Mouse (Mus musculus) erythroblast, adult 5-6 weeks (primary cell): ENCODE results near the gene Lurap1. TPM values are rescaled to one million over a fixed set of nuclear protein-coding genes. Genes with fewer than 3 reads are reported as not detected.

Source experiments
- ATAC-seq: replicated peaks from 2 replicates; pipeline ENCODE4 v1.8.0; 2016; ENCODE audit warnings: moderate number of reproducible peaks, mild to moderate bottlenecking, moderate TSS enrichment, inconsistent platforms; ENCODE audit not compliant: poor library complexity, low FRiP score, severe bottlenecking
- total RNA-seq, 2 experiments: library from RNA; stranded (forward) in 1 of 2; stranded (reverse) in 1 of 2; fragments of 150-400 nt in 1 of 2; fragments of 200-764, 138-1000 nt in 1 of 2; gene quantifications; 2 replicates each; pipeline versions ENCODE4 v1.2.3 to v1.2.4; 2015 to 2017; ENCODE audit warnings: low replicate concordance in 2 of 2

Gene Lurap1
- total RNA-seq (2015; ENCODE audit: low replicate concordance) (not detected in 2 replicates), total RNA-seq (2017; ENCODE audit: low replicate concordance) (not detected in 2 replicates)

DNA sequence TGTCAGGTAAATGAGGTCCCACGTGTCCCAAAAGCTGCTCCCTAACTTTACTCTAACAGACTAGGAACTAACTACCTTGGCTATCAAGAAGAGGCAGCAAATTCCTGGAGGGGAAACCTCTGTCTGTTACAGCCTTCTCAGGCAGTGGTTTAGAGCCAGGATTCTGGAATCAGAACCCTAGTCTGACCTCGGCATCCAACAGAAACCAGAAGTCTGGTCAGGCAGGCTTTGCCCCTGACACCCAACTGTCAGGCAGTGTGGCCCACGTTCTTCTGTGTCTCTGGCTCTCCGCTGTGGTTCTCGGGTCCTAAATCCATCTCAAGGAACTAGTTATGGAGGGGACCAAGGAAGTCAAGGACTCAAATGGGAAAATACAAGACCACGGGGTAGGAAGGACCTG is at the start of gene Lurap1:
TSS of gene Lurap1 (minus strand) at position 101 of the 400 bp plus-strand sequence.
- ATAC-seq: no peak

DNA sequence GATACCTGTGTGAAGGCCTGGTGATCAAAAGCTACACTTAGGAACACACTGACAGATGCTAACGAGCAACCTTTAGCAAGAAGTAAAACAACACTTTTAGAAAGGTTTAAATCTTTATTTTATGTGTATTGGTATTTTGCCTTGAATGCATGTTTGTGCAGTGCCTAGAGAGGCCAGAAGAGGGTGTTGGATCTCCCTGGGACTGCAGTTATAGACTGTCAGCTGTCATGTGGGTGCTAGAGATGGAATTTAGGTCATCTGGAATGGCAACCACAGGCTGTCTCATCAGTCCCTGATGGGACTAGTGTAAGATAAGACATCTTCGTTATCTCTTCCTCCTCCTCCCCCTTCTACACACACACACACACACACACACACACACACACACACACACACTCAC is 47.3 kb upstream of the Lurap1 start:
- no peak for ATAC-seq

DNA sequence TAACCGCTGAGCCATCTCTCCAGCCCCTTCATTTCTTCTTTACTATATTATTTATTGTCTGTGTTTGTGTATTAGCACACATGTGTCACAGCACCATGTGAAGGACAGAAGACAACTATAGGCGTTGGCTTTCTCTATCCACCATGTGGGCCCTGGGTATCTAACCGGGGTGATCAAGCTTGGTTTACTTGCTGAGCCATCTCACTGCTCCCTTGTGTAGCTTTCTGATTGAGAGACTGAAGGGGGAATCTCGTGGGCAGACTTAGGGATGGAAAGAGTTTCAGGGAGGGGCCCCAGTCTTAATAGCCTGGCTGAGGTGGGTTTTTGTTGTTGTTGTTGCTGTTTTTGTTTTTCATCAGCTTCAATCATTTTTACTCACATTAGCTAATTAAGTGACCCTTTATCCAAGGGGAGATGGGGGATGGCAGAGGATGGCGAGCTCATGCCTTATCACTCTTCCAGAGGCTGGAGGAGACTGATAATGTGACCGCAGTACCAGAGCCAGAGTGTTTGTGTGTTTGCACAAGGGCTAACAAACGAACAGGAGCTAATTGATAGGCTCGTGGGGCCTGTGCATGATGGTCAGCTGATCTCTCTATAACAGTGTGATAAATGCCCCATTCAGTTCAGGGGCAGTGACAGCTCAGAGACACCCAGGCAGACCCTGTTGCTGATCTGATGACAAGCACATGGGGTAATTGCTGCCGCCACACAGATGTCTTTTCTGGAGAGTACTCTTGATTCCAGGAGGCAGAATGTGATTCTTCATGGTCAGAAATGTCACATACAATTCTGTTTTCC is 42.6 kb upstream of the Lurap1 start:
- ATAC-seq: peak; percentile 90

DNA sequence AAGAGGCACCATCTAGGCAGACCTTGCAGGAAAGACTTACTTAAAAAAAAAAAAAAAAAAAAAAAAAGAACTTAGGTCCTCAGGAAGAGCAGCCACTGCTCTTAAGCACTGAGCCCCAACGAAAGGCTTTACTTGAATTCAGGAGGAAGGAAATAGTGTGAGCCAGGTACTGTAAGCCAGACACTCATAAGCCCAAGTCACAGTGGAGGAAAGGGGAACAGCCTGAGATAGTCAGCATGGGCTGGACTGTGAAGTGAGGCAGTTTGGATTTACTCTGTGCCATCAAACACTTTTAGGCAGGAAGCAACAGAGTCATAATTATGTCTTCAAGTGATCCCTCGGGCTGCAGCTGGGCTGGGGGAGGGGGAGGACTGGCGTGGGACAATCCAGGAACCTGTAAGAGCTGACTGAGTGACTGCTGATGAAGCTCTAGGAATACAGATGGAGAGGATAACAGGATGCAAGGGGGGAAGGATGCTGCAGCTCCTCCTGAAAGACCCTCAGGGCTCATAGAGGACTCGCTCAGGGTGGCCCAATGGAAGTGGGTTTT is 41.2 kb upstream of the Lurap1 start:
- ATAC-seq: no peak

DNA sequence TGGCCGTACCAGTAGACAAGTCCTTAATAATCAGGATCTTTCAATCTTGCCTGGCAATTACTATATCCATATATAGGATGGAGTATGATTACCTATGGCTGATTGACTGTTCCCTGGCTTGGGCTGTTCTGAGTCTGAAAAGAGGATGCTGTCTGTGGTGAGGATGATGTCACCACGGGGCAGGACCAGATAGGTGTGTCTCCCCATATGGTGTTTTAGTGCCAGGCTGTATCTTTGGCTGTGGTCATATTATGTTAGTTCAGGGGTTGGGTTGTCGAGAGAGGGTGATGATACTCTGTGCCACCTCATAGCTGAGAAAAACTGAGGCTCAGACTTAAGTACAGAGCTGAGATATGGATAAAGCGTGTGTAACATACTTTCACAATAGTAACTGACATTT is 33.9 kb upstream of the Lurap1 start:
- no peak for ATAC-seq

DNA sequence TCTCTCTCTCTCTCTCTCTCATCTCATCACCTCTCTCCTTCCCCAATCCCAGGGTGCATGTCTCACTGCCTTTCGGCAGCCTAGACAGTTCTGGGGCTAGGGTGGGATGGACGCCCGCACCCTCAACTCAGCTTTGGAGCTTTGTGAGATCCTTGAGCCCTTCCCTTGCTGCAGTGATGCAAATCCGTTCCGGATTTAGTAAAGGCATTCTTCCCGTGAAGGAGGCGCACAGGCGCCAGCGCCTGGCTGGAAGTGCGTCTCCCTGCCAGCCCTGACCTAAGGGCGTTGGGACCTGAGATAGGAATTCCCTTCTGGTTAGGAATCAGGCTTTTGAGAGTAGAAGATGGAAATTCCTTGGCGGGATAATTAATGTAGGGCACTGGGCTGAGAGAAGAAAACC is 31.6 kb upstream of the Lurap1 start:
- ATAC-seq: no peak

DNA sequence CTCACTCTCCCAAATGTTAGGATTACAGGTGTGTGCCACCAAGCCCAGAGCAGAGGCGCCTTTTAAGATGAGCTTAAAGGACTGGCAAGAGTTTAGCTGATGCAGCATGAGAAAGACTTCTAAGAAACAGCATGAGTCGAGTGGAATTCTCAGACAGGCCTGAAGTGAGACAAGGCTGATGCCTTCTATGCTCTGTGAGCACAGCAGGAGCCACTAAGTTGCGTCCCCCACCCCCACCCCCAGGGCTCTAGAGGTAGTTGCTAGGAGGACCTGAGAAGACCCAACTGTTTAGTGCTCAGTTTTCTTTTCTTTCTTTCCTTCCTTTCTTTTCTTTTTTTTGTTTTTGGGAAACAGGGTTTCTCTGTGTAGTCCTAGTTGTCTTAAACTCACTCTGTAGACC is 30.9 kb upstream of the Lurap1 start:
- ATAC-seq: no peak

DNA sequence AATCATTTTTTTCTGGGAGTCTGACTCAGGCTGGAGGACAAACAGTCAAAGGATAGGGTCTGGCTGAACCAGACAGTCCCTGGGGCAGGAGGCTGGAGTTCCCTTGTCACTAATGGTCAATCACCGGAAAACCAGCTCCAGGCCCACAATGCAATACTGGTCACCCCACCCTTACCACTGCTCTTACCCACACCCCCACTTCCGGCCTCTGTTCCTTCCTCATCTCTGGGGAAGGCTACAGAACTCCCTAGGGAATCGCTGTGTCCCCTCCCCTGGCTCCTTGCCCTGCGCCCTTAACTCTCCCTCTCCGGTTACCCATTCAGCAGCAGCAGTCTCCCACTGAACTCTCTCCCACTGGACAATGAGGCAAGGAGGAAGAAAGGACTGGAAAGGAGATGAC is 26.0 kb upstream of the Lurap1 start:
- ATAC-seq: no peak

DNA sequence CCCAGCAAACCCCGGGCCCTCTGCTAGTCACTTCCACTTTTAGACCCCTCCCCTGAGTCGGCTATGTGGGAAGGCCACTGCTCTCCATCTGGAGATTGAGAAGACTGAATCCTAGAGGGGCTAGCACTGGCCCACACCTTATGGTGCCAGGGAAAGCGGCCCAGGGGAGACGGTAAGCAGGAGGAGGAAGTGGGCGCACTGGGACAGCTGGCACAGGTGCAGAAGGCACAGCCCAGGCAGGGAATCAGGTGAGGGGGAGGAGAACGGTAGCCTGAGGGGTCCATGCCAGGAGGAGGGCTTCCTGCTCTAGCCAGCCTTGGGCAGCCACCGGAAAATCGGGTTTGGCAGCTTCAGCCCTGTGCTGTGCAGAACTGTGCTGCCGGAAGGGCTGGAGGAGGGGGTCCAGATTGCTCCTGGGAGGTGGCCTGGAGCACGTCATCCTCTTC is 25.4 kb upstream of the Lurap1 start:
- 0 out of 2 replicates have a peak, but pooled peaks have one; percentile 27 for ATAC-seq

DNA sequence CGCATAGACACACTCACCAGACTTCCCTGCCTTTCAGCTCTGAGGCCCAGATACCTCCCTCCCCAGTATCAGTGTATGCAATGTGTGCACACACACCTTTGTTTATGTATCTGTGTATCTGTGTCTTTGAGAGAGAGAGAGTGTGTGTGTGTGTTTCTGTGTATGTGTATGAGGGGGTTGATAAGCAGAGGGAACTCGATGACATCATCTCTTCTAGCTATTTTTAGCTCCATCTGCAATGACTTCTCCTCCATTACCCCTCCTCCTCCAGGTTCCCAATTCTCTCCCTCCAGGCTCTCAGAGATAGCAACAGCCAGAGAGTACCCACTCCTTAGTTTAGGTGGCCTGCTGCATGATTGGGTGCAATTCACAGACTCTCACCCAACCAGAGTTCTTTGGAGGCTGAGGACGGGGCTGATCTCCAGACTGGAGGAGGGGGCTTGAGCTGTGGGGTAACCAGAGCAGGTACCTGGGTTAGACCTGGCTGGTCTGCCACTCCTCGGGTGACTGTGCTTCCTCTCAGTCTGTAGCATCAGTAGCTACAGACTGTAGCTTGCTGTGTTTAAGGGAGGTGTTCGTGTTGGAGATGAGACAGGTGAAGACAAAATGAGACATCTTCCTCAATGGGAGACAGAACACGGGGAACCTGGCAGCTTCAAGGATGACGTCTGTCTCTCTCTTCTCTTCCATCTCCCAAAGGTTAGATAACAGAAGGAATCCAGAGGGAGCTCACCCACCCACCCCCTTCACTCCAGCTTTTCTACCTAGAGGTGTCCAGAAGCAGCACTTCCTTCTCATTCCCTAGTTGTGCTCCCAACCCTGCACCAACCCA is 24.8 kb upstream of the Lurap1 start:
- 0 out of 2 replicates have a peak, but pooled peaks have one; percentile 16 for ATAC-seq

DNA sequence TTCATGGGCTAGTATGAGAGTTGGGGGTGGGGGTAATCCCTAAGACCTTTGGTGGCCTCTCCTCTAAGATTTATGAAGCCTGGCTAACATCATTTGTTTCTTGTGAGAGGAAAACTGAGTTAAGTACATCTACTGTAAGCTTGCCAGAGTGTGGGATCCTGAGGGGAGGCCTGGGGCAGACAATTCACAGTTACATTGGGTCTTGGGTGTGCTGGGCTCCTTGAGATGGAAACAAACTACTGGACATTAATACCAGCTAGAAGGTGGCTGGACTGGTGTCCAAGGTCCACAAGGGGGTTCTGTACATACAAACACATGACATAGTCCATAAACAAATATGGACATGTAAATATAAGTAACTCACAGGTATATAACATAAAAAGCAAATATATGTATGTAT is 24.0 kb upstream of the Lurap1 start:
- ATAC-seq: no peak

DNA sequence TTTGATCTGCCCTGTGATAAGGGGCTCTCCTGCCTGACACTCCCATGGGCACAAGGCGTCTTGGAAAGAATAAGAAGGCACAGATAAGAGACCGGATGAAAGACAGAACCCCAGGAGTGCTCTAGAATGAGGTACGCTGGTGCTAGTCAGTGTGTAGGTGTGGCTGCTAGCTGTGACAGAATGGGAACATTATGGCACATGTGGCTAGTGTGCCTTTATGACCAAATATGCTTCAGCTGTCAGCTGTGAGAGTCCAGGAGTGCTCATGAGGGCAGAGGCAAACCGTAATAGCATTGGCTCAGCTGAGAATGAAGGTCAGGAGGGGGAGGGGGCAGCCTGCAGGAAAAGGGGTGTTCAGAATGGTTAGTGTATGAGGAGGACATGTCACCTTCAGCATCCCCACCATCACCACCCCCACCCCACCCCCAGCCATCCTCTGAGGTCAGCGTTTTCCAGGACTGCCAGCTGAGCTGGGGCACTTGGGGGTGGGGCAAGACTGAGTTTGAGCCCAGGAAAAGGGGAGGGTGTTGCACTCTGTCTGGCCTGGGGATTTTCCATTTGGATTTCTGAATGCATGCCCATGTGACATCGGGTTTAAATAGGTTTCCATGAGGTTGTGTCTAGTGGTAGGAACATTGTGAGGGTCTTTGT is 23.5 kb upstream of the Lurap1 start:
- no peak for ATAC-seq

DNA sequence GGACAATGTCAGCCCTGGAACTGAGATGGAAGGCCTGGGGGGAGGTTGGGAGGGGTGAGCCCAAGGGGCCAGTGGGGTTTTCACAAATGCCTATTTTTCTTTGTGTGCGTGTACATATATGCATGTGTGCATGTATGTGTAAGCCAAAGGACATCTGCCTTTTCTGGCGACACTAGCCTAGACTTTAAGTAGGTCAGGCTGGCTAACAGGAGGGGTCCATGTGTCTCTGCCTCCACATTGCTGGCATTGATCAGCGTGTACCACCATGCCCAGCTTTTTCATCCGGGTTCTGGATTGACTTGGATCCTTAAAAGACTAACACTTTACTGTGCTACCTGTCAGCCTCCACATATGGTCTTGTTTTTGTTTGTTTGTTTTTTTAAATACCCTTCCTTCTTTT is 22.6 kb upstream of the Lurap1 start:
- no peak for ATAC-seq

DNA sequence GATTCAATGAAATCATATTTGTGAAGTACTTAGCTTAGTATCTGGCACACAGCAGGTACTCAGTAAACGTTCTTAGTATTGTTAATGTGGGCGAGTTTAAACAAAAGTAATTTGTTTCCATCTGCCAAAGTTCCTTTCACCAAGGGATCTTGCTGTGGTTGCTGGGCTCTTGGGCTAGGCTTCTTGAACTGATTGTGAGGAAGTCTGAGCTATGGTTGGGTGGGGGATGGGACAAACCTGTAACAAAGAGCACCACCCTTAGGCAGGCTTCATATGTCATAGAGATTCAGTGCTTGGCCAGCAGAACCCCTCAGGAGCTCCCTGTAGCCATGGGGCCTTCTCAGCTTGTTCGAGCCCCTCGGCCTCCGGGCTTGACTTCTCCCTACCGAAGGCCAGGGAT is 21.9 kb upstream of the Lurap1 start, which contains the start of the genes 1700042G07Rik and Gm49337:
TSS of gene 1700042G07Rik (plus strand) at position 301 of the 400 bp plus-strand sequence.
TSS of gene Gm49337 (plus strand) at position 313 of the 400 bp plus-strand sequence.
- ATAC-seq: no peak

DNA sequence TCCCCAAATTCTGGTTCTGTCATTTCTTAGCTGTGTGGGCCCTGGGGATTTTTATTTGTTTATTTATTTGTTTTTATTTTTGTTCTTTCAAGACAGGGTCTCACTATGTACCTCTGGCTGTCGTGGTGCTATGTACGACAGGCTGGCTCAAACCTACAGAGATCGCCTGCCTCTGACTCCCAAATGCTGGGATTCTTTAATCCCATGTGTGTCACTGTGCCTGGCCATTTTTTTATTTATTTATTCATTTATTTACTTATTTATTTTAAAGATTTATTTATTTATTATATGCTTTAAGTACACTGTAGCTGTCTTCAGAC is 18.2 kb upstream of the Lurap1 start:
- no peak for ATAC-seq

DNA sequence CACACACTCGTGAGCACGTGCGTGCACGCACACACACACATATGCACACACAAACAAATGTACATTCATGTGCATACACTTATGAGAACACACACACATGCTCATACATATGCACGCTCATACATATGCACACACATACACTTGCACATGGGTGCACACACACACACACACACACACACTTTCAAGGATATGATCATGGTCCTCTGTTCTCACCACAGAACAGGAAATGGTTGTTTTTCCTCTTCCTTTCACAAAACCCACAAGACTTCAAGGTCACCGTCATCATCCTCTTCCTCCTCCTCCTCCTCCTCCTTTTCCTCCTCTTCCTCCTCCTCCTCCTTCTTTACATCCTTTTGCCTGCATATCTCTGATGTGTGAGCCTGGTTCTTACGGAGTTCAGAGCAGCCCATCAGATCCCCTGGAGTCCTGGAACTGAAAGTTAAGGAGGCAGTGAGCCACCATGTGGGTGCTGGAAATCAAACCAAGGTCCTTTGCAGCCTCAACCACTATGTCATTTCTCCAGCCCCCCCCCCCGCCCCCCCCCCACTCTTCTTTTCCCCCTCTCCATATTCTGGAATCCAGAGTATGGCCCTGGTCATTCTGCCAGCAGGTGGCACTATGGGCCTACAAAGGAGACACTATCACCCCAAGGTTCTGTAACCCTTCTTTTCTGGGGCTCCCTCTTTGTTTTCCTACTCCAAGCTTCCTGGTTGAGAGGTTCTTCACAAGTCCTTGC is 17.6 kb upstream of the Lurap1 start:
- ATAC-seq: peak; percentile 50; the same call in 1 of the 2 replicates

DNA sequence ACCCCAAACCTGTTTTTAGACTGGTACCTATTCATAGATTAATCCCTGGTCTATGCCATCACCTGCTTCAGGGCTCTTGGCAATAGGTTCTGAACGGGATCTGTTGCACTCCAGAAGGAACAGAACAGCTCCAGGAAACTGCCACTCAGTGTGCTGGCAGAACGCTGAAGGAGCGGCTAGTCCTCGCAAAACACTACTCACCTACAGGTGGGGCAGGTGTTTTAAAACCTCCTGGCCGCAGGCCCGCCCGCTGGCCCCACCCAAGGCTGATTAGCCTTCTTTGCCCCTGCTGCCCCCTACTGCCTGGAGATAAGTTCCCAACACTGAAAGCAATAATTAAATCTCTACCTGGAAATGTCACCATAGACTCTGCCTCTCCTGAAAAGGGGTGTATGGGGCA is 16.3 kb upstream of the Lurap1 start, which contains the start of gene Tspan1:
TSS of gene Tspan1 (minus strand) at position 198 of the 400 bp plus-strand sequence.
- ATAC-seq: no peak

DNA sequence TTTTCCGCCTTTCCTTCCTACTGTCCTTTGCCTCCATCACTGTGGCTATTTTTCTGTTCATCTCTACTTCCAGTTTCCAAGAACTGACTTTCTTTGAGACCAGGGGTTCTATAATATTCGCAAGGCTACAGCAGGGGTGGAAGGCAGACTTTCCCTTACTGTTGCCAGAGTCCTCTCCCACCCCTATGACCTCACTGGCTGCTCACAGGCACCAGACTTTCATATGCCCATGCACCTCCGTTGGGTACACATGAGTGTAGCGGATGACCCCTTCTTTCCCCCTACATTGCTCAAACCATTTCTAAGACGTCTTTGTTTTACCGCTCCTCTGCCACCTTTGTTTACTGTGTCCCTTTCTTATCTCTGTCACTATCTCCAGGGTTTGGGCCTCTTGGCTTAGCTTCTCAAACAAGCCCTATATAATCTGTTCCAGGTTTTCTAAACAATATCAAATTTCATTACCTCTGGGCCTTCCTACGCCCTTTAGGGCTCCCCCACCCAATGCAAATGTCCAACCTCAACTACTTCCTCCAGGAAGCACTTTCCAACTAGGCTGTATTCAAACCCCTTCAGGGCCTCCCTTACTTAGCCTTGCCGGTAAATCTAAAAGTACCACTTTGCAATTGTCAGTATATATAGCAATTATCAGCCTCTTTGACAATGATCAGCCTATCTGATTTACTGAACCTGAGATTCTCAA is 14.7 kb upstream of the Lurap1 start:
- ATAC-seq: no peak
